Mouse (Mus musculus) E14TG2a.4 (cell line): ENCODE results near the gene Camk1d.

Experiments used
- CTCF ChIP-seq: conservative IDR thresholded peaks from 2 replicates; pipeline ENCODE4 v1.5.1; 2014; ENCODE audit warnings: low read length
- NANOG ChIP-seq: IDR thresholded peaks from 2 replicates; pipeline ENCODE4 v1.6.1; 2014; ENCODE audit warnings: borderline replicate concordance, low read length, mixed read lengths
- POU5F1 ChIP-seq: IDR thresholded peaks from 2 replicates; pipeline ENCODE4 v1.6.1; 2014; ENCODE audit warnings: low read length, borderline replicate concordance

GRCm38 (mm10) chr2:5458671-5459235, 255.6 kb downstream of the Camk1d start:
- TF ChIP-seq CTCF (no peak), POU5F1 (no peak), NANOG (no peak)
